Mouse (Mus musculus) embryonic facial prominence, embryonic 13.5 days (tissue): ENCODE data around the gene P3h4. TPM values are rescaled to one million over a fixed set of nuclear protein-coding genes. Genes with fewer than 3 reads are reported as not detected.
"Not testable (repeated sequence)": the region's sequence is repeated elsewhere in the genome, so short reads cannot be mapped to it uniquely, and the experiment has no call there.

Source experiments
- ATAC-seq: fragments of 200-750 bp; cut with Nextera tagmentation; 2 replicates; pipeline ENCODE4 v1.8.0; 2017; ENCODE audit warnings: low read depth; ENCODE audit not compliant: insufficient number of reproducible peaks, insufficient read depth, low FRiP score, low TSS enrichment
- H3K27ac ChIP-seq: fragments of 300-500 bp; sonication (generic); 2 replicates; pipeline ENCODE4 v1.5.1; 2015; ENCODE audit warnings: moderate library complexity, mild to moderate bottlenecking, inconsistent platforms
- H3K27me3 ChIP-seq: fragments of 300-500 bp; sonication (generic); 2 replicates; pipeline ENCODE4 v1.6.1; 2015; ENCODE audit warnings: mild to moderate bottlenecking, inconsistent platforms
- H3K36me3 ChIP-seq: fragments of 300-500 bp; sonication (generic); 2 replicates; pipeline ENCODE4 v1.6.1; 2015; ENCODE audit warnings: mild to moderate bottlenecking, inconsistent platforms
- H3K4me1 ChIP-seq: fragments of 300-500 bp; sonication (generic); 2 replicates; pipeline ENCODE4 v1.6.1; 2015; ENCODE audit warnings: inconsistent platforms
- H3K4me2 ChIP-seq: fragments of 300-500 bp; sonication (generic); 2 replicates; pipeline ENCODE4 v1.6.1; 2015; ENCODE audit warnings: moderate library complexity, mild to moderate bottlenecking, inconsistent platforms
- H3K4me3 ChIP-seq: fragments of 300-500 bp; sonication (generic); 2 replicates; pipeline ENCODE4 v1.5.1; 2015; ENCODE audit warnings: mild to moderate bottlenecking, inconsistent platforms
- H3K9ac ChIP-seq: fragments of 300-500 bp; sonication (generic); 2 replicates; pipeline ENCODE4 v1.6.1; 2015; ENCODE audit warnings: mild to moderate bottlenecking, inconsistent platforms
- H3K9me3 ChIP-seq: fragments of 300-500 bp; sonication (generic); 2 replicates; pipeline ENCODE4 v1.6.1; 2016; ENCODE audit warnings: inconsistent platforms
- WGBS: fragments of 180-500 bp; shearing (Covaris S2); methylation state at CpG from one replicate; pipeline ENCODE4 v1.1.7; 2015; ENCODE audit warnings: mixed read lengths; 5-methylcytosine and 5-hydroxymethylcytosine counted together
- microRNA-seq: library from miRNA; unstranded; fragments of <30 nt; microRNA quantifications from one replicate; pipeline ENCODE4, GENCODE M21; 2016
- polyA plus RNA-seq: library from polyadenylated mRNA; unstranded; fragments of >200 nt; fragmentation: Nextera tagmentation; extraction: Ambion mirVana; gene quantifications from 2 replicates; pipeline ENCODE4 v1.2.1, GENCODE M21; 2015

Gene P3h4
- polyA plus RNA-seq, 1 experiment from 2014 or later = 52.2 TPM

GRCm38 (mm10) chr11:100375127-100375526 lies 39.5 kb downstream of the P3h4 start:
- 85% methylated on average over 9 of the region's 9 CpGs for WGBS
- H3K36me3 ChIP-seq = peaks cover 90% of the 10 kb centered on the region

GRCm38 (mm10) chr11:100371981-100372558 lies 42.6 kb downstream of the P3h4 start:
- no peaks in the 10 kb centered on the region for H3K27me3 ChIP-seq
- H3K27ac ChIP-seq = no peak overlapping the region
- no peak for ATAC-seq
- H3K9me3 ChIP-seq = no peaks in the 10 kb centered on the region
- WGBS = 81% methylated on average over 7 of the region's 8 CpGs
- no peak overlapping the region for H3K4me2 ChIP-seq
- H3K36me3 ChIP-seq = peaks cover 77% of the 10 kb centered on the region
- H3K4me1 ChIP-seq = no peaks in the 10 kb centered on the region
- H3K4me3 ChIP-seq = no peak overlapping the region
- no peak overlapping the region for H3K9ac ChIP-seq

More at GRCm38 (mm10) chr11:100375127-100375526, 39.5 kb downstream of the P3h4 start:
- Histone ChIP-seq H3K4me3 (no peak overlapping the region), H3K27ac (no peak overlapping the region), H3K27me3 (no peaks in the 10 kb centered on the region), H3K4me2 (no peak overlapping the region), H3K9ac (no peak overlapping the region), H3K9me3 (no peaks in the 10 kb centered on the region), H3K4me1 (no peaks in the 10 kb centered on the region)
- no peak for ATAC-seq

GRCm38 (mm10) chr11:100369822-100370221 lies 44.8 kb downstream of the P3h4 start:
- 79% methylated on average over 8 of the region's 8 CpGs for WGBS
- peaks cover 56% of the 10 kb centered on the region for H3K36me3 ChIP-seq
- ATAC-seq = no peak

GRCm38 (mm10) chr11:100369145-100369544 lies 45.5 kb downstream of the P3h4 start:
- WGBS = 82% methylated on average over 7 of the region's 7 CpGs
- Histone ChIP-seq H3K9me3 (no peaks in the 10 kb centered on the region), H3K36me3 (peaks cover 52% of the 10 kb centered on the region), H3K9ac (no peak overlapping the region), H3K4me2 (no peak overlapping the region), H3K27me3 (no peaks in the 10 kb centered on the region), H3K4me3 (no peak overlapping the region), H3K27ac (no peak overlapping the region), H3K4me1 (no peaks in the 10 kb centered on the region)
- no peak for ATAC-seq

More at GRCm38 (mm10) chr11:100369822-100370221, 44.8 kb downstream of the P3h4 start:
- Histone ChIP-seq H3K27me3 (no peaks in the 10 kb centered on the region), H3K9ac (no peak overlapping the region), H3K4me1 (no peaks in the 10 kb centered on the region), H3K4me3 (no peak overlapping the region), H3K4me2 (no peak overlapping the region), H3K9me3 (no peaks in the 10 kb centered on the region), H3K27ac (no peak overlapping the region)

GRCm38 (mm10) chr11:100362979-100363562 lies 51.6 kb downstream of the P3h4 start:
- Histone ChIP-seq H3K4me3 (no peak overlapping the region), H3K4me2 (peak overlapping the region; percentile 3; the same call in 1 of the 2 replicates), H3K27ac (no peak overlapping the region), H3K9ac (no peak overlapping the region), H3K27me3 (peaks cover 26% of the 10 kb centered on the region), H3K4me1 (peaks cover 6% of the 10 kb centered on the region; the same call in 1 of the 2 replicates), H3K9me3 (no peaks in the 10 kb centered on the region), H3K36me3 (no peaks in the 10 kb centered on the region)
- 12% methylated on average over 12 of the region's 12 CpGs for WGBS
- ATAC-seq = no peak

GRCm38 (mm10) chr11:100362209-100362978 lies 52.2 kb downstream of the P3h4 start:
- Histone ChIP-seq H3K4me3 (no peak overlapping the region), H3K36me3 (no peaks in the 10 kb centered on the region), H3K9ac (no peak overlapping the region), H3K9me3 (no peaks in the 10 kb centered on the region), H3K27me3 (peaks cover 31% of the 10 kb centered on the region), H3K4me1 (peaks cover 6% of the 10 kb centered on the region; the same call in 1 of the 2 replicates), H3K27ac (no peak overlapping the region), H3K4me2 (no peak overlapping the region)
- 12% methylated on average over 8 of the region's 8 CpGs for WGBS
- no peak for ATAC-seq

GRCm38 (mm10) chr11:100361059-100361458 lies 53.6 kb downstream of the P3h4 start:
- H3K9ac ChIP-seq, H3K9me3 ChIP-seq, ATAC-seq, H3K27ac ChIP-seq, H3K36me3 ChIP-seq, H3K4me3 ChIP-seq, H3K4me2 ChIP-seq: not testable (repeated sequence)
- Histone ChIP-seq H3K27me3 (peaks cover 45% of the 10 kb centered on the region), H3K4me1 (peaks cover 13% of the 10 kb centered on the region)
- no CpG with 5 or more reads among the region's 13 CpGs for WGBS

- ATAC-seq = no peak
- H3K4me1 ChIP-seq = peaks cover 22% of the 10 kb centered on the region
- no peaks in the 10 kb centered on the region for H3K36me3 ChIP-seq
- no peak overlapping the region for H3K4me3 ChIP-seq
- no peak overlapping the region for H3K4me2 ChIP-seq
- no peak overlapping the region for H3K9ac ChIP-seq
- peaks cover 53% of the 10 kb centered on the region for H3K27me3 ChIP-seq
- no peaks in the 10 kb centered on the region for H3K9me3 ChIP-seq
- H3K27ac ChIP-seq = no peak overlapping the region
- WGBS = 84% methylated on average over 6 of the region's 6 CpGs
These were observed 54.5 kb downstream of the P3h4 start for GRCm38 (mm10) chr11:100360175-100360574.

Small RNA genes within 50 kb of the gene (microRNA-seq; reads per million reads assigned to microRNA genes)
- gene Gm27374 = not detected

Other genes with a start within 250 kb of the P3h4 start
- not detected in 2 replicates for gene Krt9, start 221.6 kb downstream of the P3h4 start, polyA plus RNA-seq
- 574 and 670 TPM in 2 replicates for gene Krt14, start 207.3 kb downstream of the P3h4 start, polyA plus RNA-seq
- gene Krt16, start 165.9 kb downstream of the P3h4 start, polyA plus RNA-seq = 0.33 and 0.45 TPM in 2 replicates
- gene Krt17, start 153.8 kb downstream of the P3h4 start, polyA plus RNA-seq = 161 and 186 TPM in 2 replicates
- gene Krt42, start 145.0 kb downstream of the P3h4 start, polyA plus RNA-seq = 0.20 and 0.25 TPM in 2 replicates
- 1,424 and 1,667 TPM in 2 replicates for gene Eif1, start 95.0 kb downstream of the P3h4 start, polyA plus RNA-seq
- 1.2 TPM in 1 of 2 replicates, not detected in the other for gene Gast, start 80.4 kb downstream of the P3h4 start, polyA plus RNA-seq
- 5.9 and 7.6 TPM in 2 replicates for gene Hap1, start 58.7 kb downstream of the P3h4 start, polyA plus RNA-seq
- 104 TPM in 2 replicates for gene Jup, start 17.1 kb downstream of the P3h4 start, polyA plus RNA-seq
- 125 and 134 TPM in 2 replicates for gene Fkbp10, start 861 bp upstream of the P3h4 start, polyA plus RNA-seq
- gene Nt5c3b, start 27.0 kb upstream of the P3h4 start, polyA plus RNA-seq = 158 and 167 TPM in 2 replicates
- 1.1 and 1.7 TPM in 2 replicates for gene Klhl10, start 27.1 kb upstream of the P3h4 start, polyA plus RNA-seq
- gene Klhl11, start 57.9 kb upstream of the P3h4 start, polyA plus RNA-seq = 12.0 and 12.6 TPM in 2 replicates
- gene Acly, start 113.2 kb upstream of the P3h4 start, polyA plus RNA-seq = 138 and 141 TPM in 2 replicates
- 0.66 and 0.80 TPM in 2 replicates for gene Ttc25, start 130.8 kb upstream of the P3h4 start, polyA plus RNA-seq
- 28.0 and 31.4 TPM in 2 replicates for gene Cnp, start 160.1 kb upstream of the P3h4 start, polyA plus RNA-seq
- 78.9 and 79.0 TPM in 2 replicates for gene Nkiras2, start 204.4 kb upstream of the P3h4 start, polyA plus RNA-seq
- gene Dnajc7, start 205.3 kb upstream of the P3h4 start, polyA plus RNA-seq = 277 and 293 TPM in 2 replicates